Mouse (Mus musculus): ENCODE data around the gene Anxa5. TPM values are rescaled to one million over a fixed set of nuclear protein-coding genes. Genes with fewer than 3 reads are reported as not detected.

The Anxa5 gene
- polyA plus RNA-seq, 1 experiment from 2014 or later, result 291 TPM

- H3K36me3 ChIP-seq (ENCODE audit: control insufficient read depth, insufficient read depth, low read length), result no peaks in the 10 kb centered on the region
- H3K4me2 ChIP-seq (ENCODE audit: low read depth, low read length), result peak overlapping the region; percentile 30
- H3K4me3 ChIP-seq (ENCODE audit: low read length), result no peak overlapping the region
- WGBS, result 13% methylated on average over 11 of the region's 11 CpGs
- H3K27ac ChIP-seq (ENCODE audit: low read length), result peak overlapping the region; percentile 95
- peak; percentile 86 for ATAC-seq
- H3K27me3 ChIP-seq (replicated peaks; ENCODE audit: control insufficient read depth, insufficient read depth, low read length), result no peaks in the 10 kb centered on the region
- H3K9ac ChIP-seq (ENCODE audit: low read depth, low read length), result peak overlapping the region; percentile 59; the same call in 1 of the 2 replicates
- H3K9me3 ChIP-seq (ENCODE audit: control insufficient read depth, low read length), result no peaks in the 10 kb centered on the region
- H3K4me1 ChIP-seq (ENCODE audit: control insufficient read depth, insufficient read depth, low read length), result peaks cover 20% of the 10 kb centered on the region
Measured at GRCm38 (mm10) chr3:36481776-36482193, 6.1 kb upstream of the Anxa5 start.

GRCm38 (mm10) chr3:36480486-36480885 is 4.8 kb upstream of the Anxa5 start:
- H3K4me2 ChIP-seq (ENCODE audit: low read depth, low read length), result no peak overlapping the region
- peaks cover 24% of the 10 kb centered on the region for H3K4me1 ChIP-seq (ENCODE audit: control insufficient read depth, insufficient read depth, low read length)
- H3K27me3 ChIP-seq (replicated peaks; ENCODE audit: control insufficient read depth, insufficient read depth, low read length), result no peaks in the 10 kb centered on the region
- no peak overlapping the region for H3K4me3 ChIP-seq (ENCODE audit: low read length)
- no peak overlapping the region for H3K27ac ChIP-seq (ENCODE audit: low read length)
- no peaks in the 10 kb centered on the region for H3K36me3 ChIP-seq (ENCODE audit: control insufficient read depth, insufficient read depth, low read length)
- H3K9me3 ChIP-seq (ENCODE audit: control insufficient read depth, low read length), result no peaks in the 10 kb centered on the region
- H3K9ac ChIP-seq (ENCODE audit: low read depth, low read length), result no peak overlapping the region
- ATAC-seq, result no peak
- WGBS, result 71% methylated on average over 2 of the region's 2 CpGs

- H3K9me3 ChIP-seq (ENCODE audit: control insufficient read depth, low read length), result no peaks in the 10 kb centered on the region
- 91% methylated on average over 8 of the region's 8 CpGs for WGBS
- H3K4me3 ChIP-seq (ENCODE audit: low read length), result no peak overlapping the region
- no peak overlapping the region for H3K9ac ChIP-seq (ENCODE audit: low read depth, low read length)
- H3K36me3 ChIP-seq (ENCODE audit: control insufficient read depth, insufficient read depth, low read length), result no peaks in the 10 kb centered on the region
- no peak for ATAC-seq
- no peak overlapping the region for H3K4me2 ChIP-seq (ENCODE audit: low read depth, low read length)
- H3K27me3 ChIP-seq (replicated peaks; ENCODE audit: control insufficient read depth, insufficient read depth, low read length), result no peaks in the 10 kb centered on the region
- peaks cover 24% of the 10 kb centered on the region for H3K4me1 ChIP-seq (ENCODE audit: control insufficient read depth, insufficient read depth, low read length)
- no peak overlapping the region for H3K27ac ChIP-seq (ENCODE audit: low read length)
Measured at GRCm38 (mm10) chr3:36478776-36479175, 3.1 kb upstream of the Anxa5 start.

- H3K27me3 ChIP-seq (replicated peaks; ENCODE audit: control insufficient read depth, insufficient read depth, low read length), result no peaks in the 10 kb centered on the region
- no peaks in the 10 kb centered on the region for H3K36me3 ChIP-seq (ENCODE audit: control insufficient read depth, insufficient read depth, low read length)
- peaks cover 21% of the 10 kb centered on the region for H3K4me1 ChIP-seq (ENCODE audit: control insufficient read depth, insufficient read depth, low read length)
- 0 out of 2 replicates have a peak, but pooled peaks have one; percentile 0 for ATAC-seq
- H3K4me2 ChIP-seq (ENCODE audit: low read depth, low read length), result peak overlapping the region; percentile 89
- H3K9me3 ChIP-seq (ENCODE audit: control insufficient read depth, low read length), result no peaks in the 10 kb centered on the region
- peak overlapping the region; percentile 85 for H3K9ac ChIP-seq (ENCODE audit: low read depth, low read length)
- peak overlapping the region; percentile 90 for H3K27ac ChIP-seq (ENCODE audit: low read length)
- H3K4me3 ChIP-seq (ENCODE audit: low read length), result peak overlapping the region; percentile 88
- 26% methylated on average over 20 of the region's 20 CpGs for WGBS
Measured at GRCm38 (mm10) chr3:36476261-36477155, 814 bp upstream of the Anxa5 start.

- H3K36me3 ChIP-seq (ENCODE audit: control insufficient read depth, insufficient read depth, low read length), result no peaks in the 10 kb centered on the region
- peak overlapping the region; percentile 90 for H3K27ac ChIP-seq (ENCODE audit: low read length)
- peak overlapping the region; percentile 88 for H3K4me3 ChIP-seq (ENCODE audit: low read length)
- H3K9me3 ChIP-seq (ENCODE audit: control insufficient read depth, low read length), result no peaks in the 10 kb centered on the region
- peak overlapping the region; percentile 89 for H3K4me2 ChIP-seq (ENCODE audit: low read depth, low read length)
- WGBS, result under 1% methylated on average over 24 of the region's 24 CpGs
- ATAC-seq, result no peak
- peak overlapping the region; percentile 85 for H3K9ac ChIP-seq (ENCODE audit: low read depth, low read length)
- no peaks in the 10 kb centered on the region for H3K27me3 ChIP-seq (replicated peaks; ENCODE audit: control insufficient read depth, insufficient read depth, low read length)
- H3K4me1 ChIP-seq (ENCODE audit: control insufficient read depth, insufficient read depth, low read length), result peaks cover 16% of the 10 kb centered on the region
Measured at GRCm38 (mm10) chr3:36474938-36475483, 683 bp downstream of the Anxa5 start.

GRCm38 (mm10) chr3:36474421-36474820 is 1.3 kb downstream of the Anxa5 start:
- Histone ChIP-seq H3K9ac (ENCODE audit: low read depth, low read length) (peak overlapping the region; percentile 85; the same call in 1 of the 2 replicates), H3K4me3 (ENCODE audit: low read length) (peak overlapping the region; percentile 88), H3K4me1 (ENCODE audit: control insufficient read depth, insufficient read depth, low read length) (peaks cover 16% of the 10 kb centered on the region), H3K27ac (ENCODE audit: low read length) (no peak overlapping the region), H3K27me3 (replicated peaks; ENCODE audit: control insufficient read depth, insufficient read depth, low read length) (no peaks in the 10 kb centered on the region), H3K4me2 (ENCODE audit: low read depth, low read length) (peak overlapping the region; percentile 89), H3K36me3 (ENCODE audit: control insufficient read depth, insufficient read depth, low read length) (no peaks in the 10 kb centered on the region), H3K9me3 (ENCODE audit: control insufficient read depth, low read length) (no peaks in the 10 kb centered on the region)
- 85% methylated on average over 5 of the region's 5 CpGs for WGBS
- no peak for ATAC-seq

- no peak overlapping the region for H3K27ac ChIP-seq (ENCODE audit: low read length)
- ATAC-seq, result no peak
- 91% methylated on average over 5 of the region's 5 CpGs for WGBS
Measured at GRCm38 (mm10) chr3:36473222-36473621, 2.5 kb downstream of the Anxa5 start.

GRCm38 (mm10) chr3:36471856-36472255 is 3.8 kb downstream of the Anxa5 start:
- Histone ChIP-seq H3K4me1 (ENCODE audit: control insufficient read depth, insufficient read depth, low read length) (peaks cover 15% of the 10 kb centered on the region), H3K36me3 (ENCODE audit: control insufficient read depth, insufficient read depth, low read length) (no peaks in the 10 kb centered on the region), H3K27ac (ENCODE audit: low read length) (no peak overlapping the region), H3K9ac (ENCODE audit: low read depth, low read length) (no peak overlapping the region), H3K4me3 (ENCODE audit: low read length) (no peak overlapping the region), H3K9me3 (ENCODE audit: control insufficient read depth, low read length) (no peaks in the 10 kb centered on the region), H3K27me3 (replicated peaks; ENCODE audit: control insufficient read depth, insufficient read depth, low read length) (no peaks in the 10 kb centered on the region), H3K4me2 (ENCODE audit: low read depth, low read length) (no peak overlapping the region)
- 61% methylated on average over 4 of the region's 4 CpGs for WGBS
- ATAC-seq, result no peak

More at GRCm38 (mm10) chr3:36473222-36473621, 2.5 kb downstream of the Anxa5 start:
- Histone ChIP-seq H3K27me3 (replicated peaks; ENCODE audit: control insufficient read depth, insufficient read depth, low read length) (no peaks in the 10 kb centered on the region), H3K36me3 (ENCODE audit: control insufficient read depth, insufficient read depth, low read length) (no peaks in the 10 kb centered on the region), H3K4me2 (ENCODE audit: low read depth, low read length) (no peak overlapping the region), H3K9me3 (ENCODE audit: control insufficient read depth, low read length) (no peaks in the 10 kb centered on the region), H3K9ac (ENCODE audit: low read depth, low read length) (no peak overlapping the region), H3K4me1 (ENCODE audit: control insufficient read depth, insufficient read depth, low read length) (peaks cover 16% of the 10 kb centered on the region), H3K4me3 (ENCODE audit: low read length) (no peak overlapping the region)

- Histone ChIP-seq H3K9ac (ENCODE audit: low read depth, low read length) (no peak overlapping the region), H3K9me3 (ENCODE audit: control insufficient read depth, low read length) (no peaks in the 10 kb centered on the region), H3K4me2 (ENCODE audit: low read depth, low read length) (no peak overlapping the region), H3K36me3 (ENCODE audit: control insufficient read depth, insufficient read depth, low read length) (peaks cover 4% of the 10 kb centered on the region; the same call in 1 of the 2 replicates), H3K27me3 (replicated peaks; ENCODE audit: control insufficient read depth, insufficient read depth, low read length) (no peaks in the 10 kb centered on the region), H3K4me3 (ENCODE audit: low read length) (no peak overlapping the region), H3K4me1 (ENCODE audit: control insufficient read depth, insufficient read depth, low read length) (peaks cover 10% of the 10 kb centered on the region), H3K27ac (ENCODE audit: low read length) (no peak overlapping the region)
- no peak for ATAC-seq
- WGBS, result 60% methylated on average over 2 of the region's 2 CpGs
Measured at GRCm38 (mm10) chr3:36468871-36469270, 6.8 kb downstream of the Anxa5 start.

Data from intestine, embryonic 16.5 days (tissue).